Comparison of ENCODE assay signal across 13 mouse cellular contexts in the genomic region with DNA sequence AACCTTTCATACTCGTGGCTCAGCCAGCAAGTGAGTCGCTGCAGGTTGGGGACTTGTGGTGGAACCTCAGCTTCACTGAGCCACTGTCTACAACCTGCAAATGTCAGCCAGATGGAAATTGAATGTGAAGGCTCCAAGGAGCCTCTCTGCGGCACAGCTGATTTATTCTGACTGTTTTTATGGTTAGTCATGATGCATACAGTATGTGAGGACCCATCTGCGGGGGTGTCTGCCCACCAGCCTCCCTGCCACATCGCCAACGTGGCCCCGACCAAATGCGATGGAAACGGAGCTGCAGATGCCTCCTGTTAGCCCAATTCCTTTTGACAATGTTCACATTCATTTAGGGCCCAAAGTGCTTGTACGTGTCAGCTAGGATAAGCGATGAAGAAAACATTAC.
DNase-seq lines count a peak whose midpoint lies in the region; ATAC-seq lines count a peak whose summit lies in the region.
"Had no signal": no experiment of that assay in that cellular context is flagged by ENCODE, and none has a peak within 500 bp of the region (broad histone marks: within the 10 kb centered on the region; RNA-seq: fewer than 3 reads in every experiment).

No protein-coding gene starts in this region.

- H3K36me3 ChIP-seq in midbrain, embryonic 11.5 days (ENCODE audit: control insufficient read depth, insufficient read depth, low read length): no peaks in the 10 kb centered on the region
- H3K36me3 ChIP-seq in midbrain, embryonic 10.5 days: no peaks in the 10 kb centered on the region

- no peak overlapping the region for H3K27ac ChIP-seq in midbrain, embryonic 11.5 days (ENCODE audit: low read depth, low read length)
- no peak overlapping the region for H3K27ac ChIP-seq in midbrain, embryonic 10.5 days (replicated peaks)
- H3K27ac ChIP-seq: gastrocnemius, adult 2 months had no signal

- ATAC-seq in midbrain, embryonic 11.5 days (ENCODE audit: low FRiP score): no peak
- no peak for ATAC-seq in megakaryocyte, adult 5-6 weeks (ENCODE audit: poor library complexity, severe bottlenecking)

- H3K4me1 ChIP-seq in midbrain, embryonic 11.5 days (ENCODE audit: control insufficient read depth, insufficient read depth, low read length): no peaks in the 10 kb centered on the region
- H3K4me1 ChIP-seq in midbrain, embryonic 10.5 days: no peaks in the 10 kb centered on the region

- no peaks in the 10 kb centered on the region for H3K27me3 ChIP-seq in midbrain, embryonic 11.5 days (ENCODE audit: control insufficient read depth, insufficient read depth, low read length)
- H3K27me3 ChIP-seq in midbrain, embryonic 10.5 days (ENCODE audit: low read depth, poor library complexity, severe bottlenecking): no peaks in the 10 kb centered on the region
- H3K27me3 ChIP-seq: CH12.LX had no signal

- DNase-seq in midbrain, embryonic 11.5 days (ENCODE audit: low spot score, missing footprints): peak; percentile 35
- no peak for DNase-seq in midbrain, embryonic 10.5 days (ENCODE audit: low spot score)
- peak; percentile 5 to 10 for DNase-seq in frontal cortex, postnatal 14 days (ENCODE audit: low spot score in 2 of 2)
- peak; percentile 24 to 32 for DNase-seq in layer of hippocampus, postnatal 36 days
- peak; percentile 4 to 21 for DNase-seq in right cerebral cortex, postnatal 36 days (ENCODE audit: low spot score in 2 of 2)
- no peak for DNase-seq in gastrocnemius, postnatal 4 days (ENCODE audit: low spot score in 2 of 2)
- DNase-seq: adrenal gland, adult 8-10 months; gastrocnemius, adult 2 months; kidney, postnatal 36 days; liver had no signal

- WGBS in midbrain, embryonic 11.5 days: 87% methylated on average over 11 of the region's 11 CpGs
- 92% methylated on average over 11 of the region's 11 CpGs for WGBS in midbrain, embryonic 10.5 days

- H3K9ac ChIP-seq in midbrain, embryonic 11.5 days (ENCODE audit: low read length): no peak overlapping the region

- H3K4me3 ChIP-seq in midbrain, embryonic 11.5 days (ENCODE audit: low read depth, low read length): no peak overlapping the region
- no peak overlapping the region for H3K4me3 ChIP-seq in midbrain, embryonic 10.5 days
- H3K4me3 ChIP-seq: gastrocnemius, adult 2 months had no signal

- no peaks in the 10 kb centered on the region for H3K9me3 ChIP-seq in midbrain, embryonic 11.5 days (ENCODE audit: control insufficient read depth, low read length)
- H3K9me3 ChIP-seq in midbrain, embryonic 10.5 days (replicated peaks): no peaks in the 10 kb centered on the region

- no peak overlapping the region for H3K4me2 ChIP-seq in midbrain, embryonic 11.5 days
- H3K4me2 ChIP-seq: heart, embryonic 11.5 days had no signal

Comparison
In these comparisons a context has a peak if more than half of its experiments do, and no peak if none do; other contexts are left out.
1. DNase-seq: peak in midbrain, embryonic 11.5 days (single experiment), frontal cortex, postnatal 14 days (2 of 2), layer of hippocampus, postnatal 36 days (2 of 2) and right cerebral cortex, postnatal 36 days (2 of 2); none in midbrain, embryonic 10.5 days (single experiment) and gastrocnemius, postnatal 4 days (0 of 2).